Mouse (Mus musculus): ENCODE measurements around the gene Tspan15.

Tspan15 gene

DNA sequence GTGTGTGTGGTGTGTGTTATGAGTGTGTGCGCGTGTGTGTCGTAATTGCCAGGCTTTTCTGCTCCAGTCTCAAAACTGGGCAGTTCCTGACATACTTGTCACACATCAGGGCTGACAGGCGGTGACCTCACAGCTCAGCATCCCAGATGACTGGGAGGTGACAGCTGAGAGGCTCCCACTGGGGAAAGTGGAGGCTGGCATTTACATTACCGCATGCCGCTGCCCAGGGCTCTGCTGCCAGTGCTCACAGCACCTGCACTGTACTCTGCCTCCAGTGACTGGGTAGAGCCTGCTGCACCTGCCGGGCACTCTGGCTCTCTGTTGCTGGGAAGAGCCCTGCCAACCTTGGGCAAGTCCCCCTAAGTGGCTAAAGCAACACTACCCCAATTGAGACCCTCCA, 40.2 kb downstream of the Tspan15 start:
- no peak for DNase-seq (ENCODE audit: extremely low spot score)

DNA sequence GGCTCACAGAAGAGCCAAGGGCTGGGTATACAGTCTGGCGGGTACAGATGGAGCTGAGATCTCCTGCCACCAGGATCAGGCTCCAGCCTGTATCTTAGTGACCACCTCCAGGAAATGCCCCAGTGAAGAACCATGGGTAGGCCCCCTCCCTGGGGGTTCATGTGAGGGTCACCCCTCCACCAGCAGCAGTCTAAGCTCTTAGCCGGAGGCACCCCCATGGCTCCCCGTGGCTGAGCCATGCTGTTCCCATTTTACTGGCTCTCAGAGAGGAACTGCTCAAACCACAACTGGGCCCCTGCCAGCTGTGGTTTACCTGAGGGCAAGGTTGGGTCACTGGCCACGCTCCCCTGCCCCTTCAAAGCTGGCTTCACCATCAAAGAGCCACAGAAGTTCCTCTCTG, 41.1 kb downstream of the Tspan15 start:
- DNase-seq (ENCODE audit: extremely low spot score) = no peak

DNA sequence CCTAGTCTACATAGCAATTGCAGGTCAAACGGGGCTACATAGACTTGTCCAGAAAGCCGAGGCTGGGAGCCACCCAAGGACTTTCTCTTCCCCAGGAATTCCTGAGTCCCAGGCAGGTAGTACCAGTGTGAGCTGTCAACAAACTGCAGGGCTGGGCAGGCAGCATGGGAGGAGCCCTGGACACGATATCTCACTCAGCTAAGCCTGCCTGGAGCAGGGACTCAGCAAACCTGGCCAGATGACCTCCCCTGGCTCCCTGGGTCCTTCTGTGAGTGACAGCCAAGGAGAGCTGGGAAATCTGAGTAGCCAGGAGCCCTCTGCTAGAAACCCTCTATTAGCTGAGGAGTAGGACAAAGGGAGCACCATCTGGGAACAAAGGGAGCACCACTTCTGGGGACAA, 41.7 kb downstream of the Tspan15 start:
- DNase-seq (ENCODE audit: extremely low spot score) = no peak

DNA sequence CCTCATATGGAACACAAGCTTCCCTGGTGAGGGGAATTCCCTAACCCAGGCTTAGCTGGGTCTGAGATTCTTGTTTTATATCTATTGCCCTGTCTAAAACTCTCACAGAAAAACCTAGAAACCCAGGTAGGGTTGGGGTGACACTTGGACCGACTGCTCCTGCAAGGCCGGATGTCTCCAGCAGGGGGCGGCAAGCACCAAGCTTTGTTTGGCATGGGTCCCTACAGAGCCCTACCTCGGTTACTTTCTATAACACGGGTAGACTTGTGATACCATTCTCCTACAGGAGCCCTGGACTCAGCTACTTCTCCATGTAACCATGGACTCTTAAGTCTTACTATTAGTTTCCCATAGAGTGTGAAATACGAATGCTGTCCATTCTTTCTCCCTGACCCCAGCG, 44.2 kb downstream of the Tspan15 start:
- peak; percentile 76 for DNase-seq (ENCODE audit: extremely low spot score)

DNA sequence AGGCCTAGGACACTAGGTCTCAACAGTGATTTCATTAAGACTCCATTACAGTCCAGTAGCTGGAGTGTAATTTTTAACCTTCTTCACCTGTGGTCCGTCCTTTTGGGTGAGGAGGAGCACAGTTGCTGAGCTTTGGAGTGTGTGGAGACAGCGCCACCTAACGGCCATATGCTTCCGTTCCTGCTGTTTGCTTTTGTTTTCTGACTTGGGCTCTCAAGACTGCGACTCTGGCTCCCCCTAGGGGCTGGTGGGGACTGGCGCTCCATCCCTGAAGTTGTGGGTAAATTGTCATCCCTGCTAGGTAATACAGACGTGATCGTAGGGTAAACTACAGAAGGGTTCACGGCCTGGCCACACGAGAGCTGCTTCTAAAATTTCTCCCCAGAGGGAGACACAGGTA, 48.0 kb downstream of the Tspan15 start:
- peak; percentile 93 for DNase-seq (ENCODE audit: extremely low spot score)

DNA sequence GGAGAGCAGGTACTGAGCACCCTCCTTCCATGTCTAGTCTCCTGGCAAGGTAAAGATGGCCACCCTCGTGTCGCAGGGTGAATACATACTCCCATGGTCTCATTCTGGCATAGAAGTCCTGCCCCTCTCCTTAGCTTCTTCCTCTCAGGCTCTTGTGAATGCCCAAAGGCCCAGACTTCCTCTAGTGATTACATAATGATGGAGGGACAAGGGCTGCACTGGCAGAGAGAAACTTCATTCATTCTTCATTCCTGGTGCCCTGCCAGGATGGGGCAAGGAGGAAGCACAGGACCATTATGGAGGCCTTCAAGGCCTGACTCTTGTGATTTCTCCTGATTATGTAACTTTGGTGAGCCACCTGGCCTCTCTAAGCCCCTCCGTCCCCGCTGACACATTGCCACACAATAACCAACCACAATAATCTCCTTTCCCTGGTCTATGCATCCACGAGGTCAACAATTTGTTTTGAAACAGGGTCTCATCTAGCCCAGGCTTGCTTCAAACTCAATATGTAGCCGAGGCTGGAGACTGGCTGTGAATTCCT, 48.5 kb downstream of the Tspan15 start:
- no peak for DNase-seq (ENCODE audit: extremely low spot score)

DNA sequence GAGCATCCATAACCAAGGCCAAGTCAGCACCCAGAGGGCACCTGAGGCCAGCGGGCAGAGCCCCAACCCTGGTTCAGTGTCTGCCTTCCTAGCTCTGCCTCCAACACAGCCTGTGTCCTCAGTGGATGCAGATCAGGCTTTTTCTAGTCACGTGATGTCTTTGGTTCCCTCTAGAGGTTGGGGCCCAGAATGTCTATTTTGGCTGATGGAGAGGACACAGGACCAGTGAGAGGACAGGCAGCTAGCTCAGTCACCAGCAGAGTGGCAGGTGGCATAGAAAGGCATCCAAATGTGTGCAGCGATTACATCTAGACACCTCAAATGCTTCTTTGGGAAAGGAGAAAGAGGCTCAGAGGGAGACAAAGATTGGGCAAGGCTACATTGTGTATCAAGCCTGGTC, 49.4 kb downstream of the Tspan15 start:
- no peak for DNase-seq (ENCODE audit: extremely low spot score)

DNA sequence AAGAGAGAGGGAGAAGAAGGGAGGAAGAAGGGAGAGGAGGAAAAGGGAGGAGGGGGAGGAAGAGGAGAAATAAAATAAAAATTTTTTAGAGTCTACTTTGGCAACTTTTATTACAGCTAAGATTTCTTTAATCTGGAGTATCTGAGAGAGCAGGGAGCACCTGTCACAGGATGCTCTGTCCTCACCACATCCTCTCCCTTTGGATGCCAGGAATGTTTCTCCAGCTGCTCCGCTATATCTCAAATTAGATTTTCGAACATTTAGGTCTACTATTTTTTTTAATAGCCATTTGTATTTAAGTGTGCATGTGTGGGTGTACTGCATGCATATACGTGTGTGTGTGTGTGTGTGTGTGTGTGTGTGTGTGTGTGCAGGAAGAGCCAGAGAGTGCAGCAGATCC, 51.1 kb downstream of the Tspan15 start:
- DNase-seq (ENCODE audit: extremely low spot score) = no peak

DNA sequence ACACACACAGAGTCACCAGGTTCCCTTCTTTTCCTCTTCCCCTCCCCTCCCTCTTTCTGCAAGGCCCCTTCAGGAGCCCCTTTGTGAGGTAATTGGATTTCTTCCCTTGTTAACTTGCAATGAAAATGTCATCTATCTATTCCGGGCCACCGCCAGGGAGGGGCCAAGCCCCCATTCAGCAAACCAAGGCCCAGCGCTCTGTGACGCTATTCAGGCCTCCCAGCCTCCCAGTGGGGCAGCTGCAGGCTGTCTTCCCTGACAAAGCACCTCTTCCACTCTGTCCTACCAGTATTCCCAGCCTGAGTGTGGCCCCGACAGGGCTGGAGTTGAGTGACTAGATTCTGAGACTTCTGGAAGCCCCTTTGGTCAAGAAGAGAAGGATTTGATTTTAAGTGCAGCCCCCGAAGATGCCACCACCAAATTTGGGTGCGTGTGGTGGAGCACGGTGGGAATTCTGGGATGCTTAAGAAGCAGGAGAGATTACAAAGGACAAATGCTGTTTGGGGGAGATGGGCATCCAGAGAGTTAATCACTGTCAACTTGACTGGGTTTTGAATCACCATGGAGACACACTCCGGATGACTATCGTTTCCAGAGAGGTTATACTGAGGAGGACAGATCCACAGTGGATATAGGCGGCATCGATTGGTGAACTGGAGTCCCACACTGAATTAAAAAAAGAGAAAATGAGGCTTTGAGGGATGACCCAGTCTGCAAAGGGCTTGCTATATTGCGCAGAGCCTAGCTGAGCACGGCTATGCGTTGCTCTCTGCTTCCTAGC, 56.3 kb downstream of the Tspan15 start:
- DNase-seq (ENCODE audit: extremely low spot score) = peak; percentile 67

DNA sequence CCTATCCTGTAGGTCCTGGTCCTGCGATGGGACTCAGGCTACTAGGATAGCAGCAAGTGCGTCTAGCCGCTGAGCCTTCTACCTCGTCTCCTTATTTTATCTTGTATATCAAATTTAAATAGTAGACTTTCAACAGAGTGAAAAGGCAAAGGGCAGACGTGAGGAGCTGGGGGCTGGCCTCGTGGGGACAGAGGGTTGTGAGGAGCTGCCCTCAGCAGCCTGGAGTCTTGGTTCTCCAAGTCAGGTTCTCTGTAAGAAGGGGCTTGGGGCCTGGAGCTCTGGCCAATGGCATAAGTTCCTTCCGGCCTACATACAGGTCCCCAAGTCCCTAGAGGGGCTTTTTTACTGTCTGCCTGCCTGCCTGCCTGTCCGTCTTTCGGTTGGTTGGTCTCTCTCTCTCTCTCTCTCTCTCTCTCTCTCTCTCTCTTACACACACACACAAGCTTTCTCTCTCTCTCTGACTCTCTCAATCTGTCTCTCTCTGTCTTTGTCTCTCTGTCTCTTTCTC, 57.1 kb downstream of the Tspan15 start:
- DNase-seq (ENCODE audit: extremely low spot score) = peak; percentile 36

DNA sequence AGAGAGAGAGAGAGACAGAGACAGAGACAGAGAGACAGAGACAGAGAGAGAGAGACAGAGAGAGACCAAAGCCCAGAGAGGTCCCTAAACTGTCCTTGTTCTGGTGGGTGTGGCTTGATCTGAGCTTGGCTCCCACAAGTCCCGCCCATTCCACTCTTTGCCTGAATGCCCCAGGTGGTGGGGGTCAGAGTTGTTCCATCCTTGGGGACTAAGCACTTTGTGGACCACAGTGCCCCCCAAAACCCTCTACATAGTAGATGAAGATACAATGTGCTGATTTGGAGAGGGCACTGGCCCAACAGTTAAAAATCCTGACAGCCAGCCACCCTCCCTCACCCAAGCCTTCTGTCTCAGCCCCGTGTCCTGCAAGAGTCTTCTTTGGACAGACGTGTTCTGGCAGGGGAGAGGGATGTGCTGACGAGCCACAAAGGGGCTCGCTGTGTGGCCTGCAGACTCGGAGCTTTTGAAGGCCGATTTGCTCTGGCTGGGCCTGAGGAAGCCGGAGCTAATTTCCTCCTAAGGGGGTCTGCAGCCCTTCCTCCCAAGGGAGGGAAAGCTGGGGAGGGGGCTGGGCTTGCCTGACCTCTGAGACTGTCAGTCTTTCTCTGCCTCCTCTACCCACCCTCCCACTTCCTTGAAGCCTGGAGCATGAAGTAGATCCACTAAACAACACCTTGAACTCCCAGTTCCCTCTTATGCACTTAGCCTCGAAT, 58.1 kb downstream of the Tspan15 start:
- peak; percentile 62 for DNase-seq (ENCODE audit: extremely low spot score)

DNA sequence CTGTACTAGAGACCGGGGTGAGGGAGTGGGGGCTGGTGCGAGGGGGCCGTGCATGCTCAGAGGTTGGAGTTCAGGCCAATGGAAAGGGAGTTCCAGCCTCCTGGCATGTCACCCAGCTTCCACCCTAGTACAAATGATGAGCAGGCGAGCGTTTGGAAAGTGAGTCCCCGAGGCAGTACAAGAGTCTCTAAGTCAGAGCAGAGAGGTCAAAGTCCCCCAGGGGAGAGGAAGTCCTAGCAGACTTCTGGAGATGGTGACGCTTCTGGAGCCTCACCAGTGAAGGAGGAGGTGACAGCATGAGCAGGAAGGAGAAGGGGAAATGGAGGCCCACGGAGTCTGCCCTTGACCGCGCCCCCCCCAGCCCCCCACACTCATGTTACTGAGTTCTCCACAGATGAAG, 68.6 kb downstream of the Tspan15 start:
- no peak for DNase-seq (ENCODE audit: extremely low spot score)

DNA sequence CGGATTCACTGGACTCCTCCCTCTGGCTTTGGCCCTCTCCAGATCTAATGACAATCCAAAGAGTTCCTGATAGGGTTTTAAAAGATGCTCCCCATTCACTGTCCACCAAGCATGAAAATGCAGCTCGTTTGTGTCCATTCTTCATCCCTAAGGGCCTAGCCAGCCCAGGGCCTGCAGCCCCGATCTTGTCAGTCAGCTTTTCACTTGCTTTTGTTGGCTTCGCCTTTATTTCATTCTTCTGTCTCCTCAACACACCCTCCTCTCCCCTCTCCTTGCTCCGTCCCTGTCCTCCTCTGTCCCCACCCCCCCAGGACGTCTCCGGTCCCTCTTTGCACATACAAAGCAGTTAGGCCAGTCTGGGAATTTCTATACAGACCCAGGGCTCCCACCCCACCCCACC, 81.1 kb downstream of the Tspan15 start:
- no peak for DNase-seq (ENCODE audit: extremely low spot score)

DNA sequence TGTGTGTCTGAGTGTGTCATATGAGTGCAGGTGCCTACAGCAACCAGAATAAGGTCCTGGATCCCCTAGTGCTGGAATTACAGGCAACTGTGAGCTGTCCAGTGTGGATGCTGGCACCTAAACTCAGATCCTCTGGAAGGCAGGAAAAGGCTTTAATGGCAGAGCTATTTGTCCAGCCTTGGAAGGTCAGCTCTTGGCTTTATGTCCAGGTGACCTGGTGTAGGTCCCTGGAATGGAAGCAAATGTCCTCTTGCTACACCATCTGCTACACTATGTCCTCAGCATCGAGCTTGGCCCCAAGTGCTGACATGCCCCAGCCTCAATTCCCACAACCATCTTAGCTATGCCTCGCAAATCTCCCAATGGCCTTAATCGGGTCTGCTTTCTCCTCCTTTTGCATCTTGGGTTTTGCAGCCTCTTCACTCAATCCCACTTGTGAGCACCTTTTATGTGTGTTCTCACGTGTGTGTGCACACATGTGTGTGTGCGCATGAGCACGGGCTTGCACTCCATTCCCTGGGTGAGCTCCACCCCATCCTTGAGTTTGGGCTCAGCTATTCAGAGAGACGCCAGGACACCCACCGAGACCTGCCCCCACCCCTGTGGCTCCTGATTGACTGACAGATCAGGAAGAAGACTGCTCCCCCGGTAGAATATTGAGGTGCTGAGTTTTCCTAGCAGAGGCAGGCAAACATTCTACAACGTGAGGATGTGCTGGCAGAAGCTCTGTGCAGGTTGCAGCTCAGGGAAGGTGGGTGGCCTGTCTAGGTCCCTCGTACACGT, 83.4 kb downstream of the Tspan15 start:
- DNase-seq (ENCODE audit: extremely low spot score) = no peak

DNA sequence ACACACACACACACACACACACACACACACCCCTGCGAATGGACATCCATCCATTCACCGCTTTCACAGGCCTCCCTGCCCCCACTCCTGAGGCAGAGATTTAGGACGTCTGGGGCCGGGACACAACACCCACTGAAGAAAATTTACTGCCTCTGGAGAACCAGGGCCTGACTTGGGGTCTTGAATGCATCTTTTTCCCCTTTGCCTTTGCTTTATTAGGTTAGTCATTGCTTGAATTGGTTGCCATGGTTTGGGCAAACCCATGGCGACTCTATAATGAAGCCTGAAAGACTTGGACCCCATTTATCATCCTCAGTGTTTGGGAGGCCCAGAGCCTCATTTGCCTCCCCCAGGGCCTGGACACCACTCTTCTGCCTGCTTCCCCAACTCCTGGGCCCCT, 85.1 kb downstream of the Tspan15 start:
- DNase-seq (ENCODE audit: extremely low spot score) = no peak

DNA sequence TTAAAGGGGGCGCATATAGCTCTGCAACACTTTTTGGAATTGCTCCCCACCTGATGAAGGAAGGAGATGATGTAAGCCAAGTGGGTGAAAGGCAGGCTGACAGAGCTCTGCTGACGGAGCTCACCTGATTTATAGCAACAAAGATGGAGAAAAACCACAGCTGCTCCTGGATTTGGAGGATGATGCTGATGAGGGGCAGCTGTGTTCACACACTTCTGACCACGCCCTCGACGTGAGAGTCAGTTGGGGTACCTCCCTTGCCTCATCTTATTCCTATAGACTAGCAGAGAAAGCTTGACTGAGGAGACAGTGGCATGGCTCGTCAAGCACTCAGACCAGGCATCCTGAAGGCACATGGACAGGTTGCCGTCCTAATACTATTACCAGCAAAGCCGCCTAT, 87.2 kb downstream of the Tspan15 start, which contains the start of gene Fam241b:
Gene Fam241b (minus strand): TSS at position 101 of the 400 bp plus-strand sequence.
- no peak for DNase-seq (ENCODE audit: extremely low spot score)

DNA sequence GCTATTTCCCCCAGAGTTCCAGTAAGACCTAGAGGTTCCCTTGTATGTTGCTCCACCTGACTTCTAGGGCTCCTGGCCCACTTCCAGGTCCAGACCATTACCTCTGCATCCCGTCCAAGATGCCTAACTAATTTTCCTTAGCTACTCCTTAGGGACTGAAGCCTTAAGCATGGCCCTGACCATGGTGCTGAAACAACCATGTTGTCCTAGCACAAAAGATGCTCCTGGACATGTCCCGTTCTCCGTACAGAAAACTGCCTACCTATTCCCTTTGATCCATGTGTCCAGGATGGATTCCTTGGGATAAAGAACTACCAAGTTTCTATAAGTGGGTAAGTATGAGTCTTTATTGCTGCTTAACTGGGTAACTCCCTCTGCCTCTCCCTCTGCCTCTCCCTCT, 93.0 kb downstream of the Tspan15 start:
- no peak for DNase-seq (ENCODE audit: extremely low spot score)

DNA sequence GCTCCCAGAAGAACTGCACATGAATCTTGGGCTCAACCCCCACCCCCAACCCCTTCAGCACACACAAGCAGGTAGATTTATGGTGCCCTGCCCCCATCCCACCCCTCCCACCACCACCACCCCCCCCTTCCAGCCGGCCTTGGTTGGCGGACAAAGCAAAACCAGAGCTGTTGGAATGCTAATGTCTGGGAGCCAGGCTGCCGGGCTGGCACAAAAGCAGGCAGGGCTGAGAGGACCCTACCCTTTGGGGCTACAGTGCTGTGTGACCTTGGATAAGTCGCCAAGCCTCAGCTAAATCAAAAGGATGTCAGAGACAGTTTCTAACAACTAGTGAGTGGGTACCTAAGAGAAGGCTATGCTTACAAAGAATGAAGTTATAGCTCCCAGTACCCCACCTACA, 93.9 kb downstream of the Tspan15 start:
- no peak for DNase-seq (ENCODE audit: extremely low spot score)

DNA sequence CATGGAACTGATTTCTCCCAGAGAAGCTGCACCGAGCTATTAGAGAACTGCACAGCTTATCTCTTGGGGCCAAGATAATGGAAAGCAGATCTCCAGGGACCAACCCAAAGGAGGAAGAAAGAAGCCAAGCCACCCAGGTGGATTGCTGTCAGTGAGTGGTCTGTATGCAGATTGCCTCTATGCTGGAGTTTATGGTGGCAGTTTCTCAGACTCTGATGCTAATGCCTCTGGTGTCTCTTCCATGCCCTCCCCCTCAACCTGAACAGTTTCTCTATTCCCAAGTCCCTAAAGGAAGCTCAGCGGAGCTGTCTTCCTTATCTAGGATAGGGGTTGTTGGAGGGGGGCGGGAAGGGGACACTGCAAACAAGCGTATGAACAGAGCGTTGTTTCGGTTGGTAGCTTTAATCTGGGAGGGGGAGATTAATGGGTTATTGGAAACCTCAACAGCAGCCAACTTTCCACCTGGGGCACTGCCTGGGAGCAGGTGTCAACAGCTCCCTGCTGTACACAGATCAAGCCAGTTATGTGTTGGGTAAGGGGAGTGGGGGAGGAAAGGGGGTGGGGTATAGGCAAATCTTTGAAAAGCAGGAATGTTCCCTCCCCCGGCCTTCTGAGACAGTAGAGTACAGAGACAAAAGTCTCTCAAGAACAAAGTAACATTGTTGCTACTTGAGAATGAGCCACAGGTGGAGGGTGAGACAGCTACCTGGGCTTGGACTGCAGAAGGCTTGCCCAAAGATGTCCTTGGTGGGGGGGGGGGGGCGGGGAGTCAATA, 95.2 kb downstream of the Tspan15 start:
- no peak for DNase-seq (ENCODE audit: extremely low spot score)
